Mouse (Mus musculus): Measurements from ENCODE around the gene 1190005I06Rik. TPM values are rescaled to one million over a fixed set of nuclear protein-coding genes. Genes with fewer than 3 reads are reported as not detected.

The 1190005I06Rik gene
- polyA plus RNA-seq, 2 experiments: 0.28 to 0.86 TPM

- H3K27ac ChIP-seq: no peak overlapping the region
Observed at GRCm38 (mm10) chr8:120591587-120592292, 55.7 kb downstream of the 1190005I06Rik start.

GRCm38 (mm10) chr8:120589921-120590320 lies 57.5 kb downstream of the 1190005I06Rik start:
- no peaks in the 10 kb centered on the region; the same call in 1 of the 2 replicates for H3K9me3 ChIP-seq (ENCODE audit: control insufficient read depth, low read length)
- no peak for DNase-seq (ENCODE audit: low read depth in 3 of 3, low spot score in 3 of 3)
- peaks cover 10 to 11% of the 10 kb centered on the region in 2 experiments for H3K4me1 ChIP-seq (replicated peaks; ENCODE audit: control insufficient read depth in 2 of 2, insufficient read depth in 2 of 2, low read length in 1 of 2)
- peak overlapping the region; percentile 51 for H3K9ac ChIP-seq (replicated peaks)
- H3K4me3 ChIP-seq (ENCODE audit: insufficient read depth in 1 of 2, low read depth in 2 of 2, low read length in 2 of 2): peak overlapping the region; percentile 66 to 91
- H3K27me3 ChIP-seq (ENCODE audit: control insufficient read depth, insufficient read depth, low read length): no peaks in the 10 kb centered on the region
- no peak overlapping the region; the same call in none of the 2 replicates for H3K27ac ChIP-seq
- peaks cover 7% of the 10 kb centered on the region for H3K36me3 ChIP-seq (replicated peaks; ENCODE audit: control insufficient read depth, insufficient read depth, low read depth)
- WGBS (ENCODE audit: insufficient replicate concordance): 42% methylated on average over 2 of the region's 2 CpGs
- peak overlapping the region; percentile 99 for H3K4me2 ChIP-seq (ENCODE audit: low read depth)
- no peak for ATAC-seq (ENCODE audit: insufficient read depth)
- TF ChIP-seq CTCF (IDR thresholded peaks at IDR 0.05; ENCODE audit: low read depth): no peak
- no peak for TF ChIP-seq EP300 (IDR thresholded peaks at IDR 0.05; ENCODE audit: low read depth)

More at GRCm38 (mm10) chr8:120591587-120592292, 55.7 kb downstream of the 1190005I06Rik start:
- H3K9ac ChIP-seq (replicated peaks): no peak overlapping the region
- TF ChIP-seq CTCF (IDR thresholded peaks at IDR 0.05; ENCODE audit: low read depth): no peak
- TF ChIP-seq EP300 (IDR thresholded peaks at IDR 0.05; ENCODE audit: low read depth): no peak
- no peaks in the 10 kb centered on the region; the same call in 1 of the 2 replicates for H3K9me3 ChIP-seq (ENCODE audit: control insufficient read depth, low read length)
- H3K36me3 ChIP-seq (replicated peaks; ENCODE audit: control insufficient read depth, insufficient read depth, low read depth): no peaks in the 10 kb centered on the region; the same call in 1 of the 2 replicates
- H3K4me1 ChIP-seq (replicated peaks; ENCODE audit: control insufficient read depth in 2 of 2, insufficient read depth in 2 of 2, low read length in 1 of 2): peaks cover 10 to 11% of the 10 kb centered on the region in 2 experiments
- 57% methylated on average over 10 of the region's 10 CpGs for WGBS (ENCODE audit: insufficient replicate concordance)
- ATAC-seq (ENCODE audit: insufficient read depth) (no peak), DNase-seq (ENCODE audit: low read depth in 3 of 3, low spot score in 3 of 3) (no peak)
- no peak overlapping the region for H3K4me3 ChIP-seq (ENCODE audit: insufficient read depth in 1 of 2, low read depth in 2 of 2, low read length in 2 of 2)
- no peak overlapping the region for H3K4me2 ChIP-seq (ENCODE audit: low read depth)
- H3K27me3 ChIP-seq (ENCODE audit: control insufficient read depth, insufficient read depth, low read length): no peaks in the 10 kb centered on the region

GRCm38 (mm10) chr8:120588908-120589771 lies 58.3 kb downstream of the 1190005I06Rik start, which contains the start of gene Gins2:
TSS of gene Gins2 (minus strand) at chr8:120589304.
- DNase-seq (ENCODE audit: low read depth in 3 of 3, low spot score in 3 of 3) (peak; percentile 98 to 99 (median 98)), ATAC-seq (ENCODE audit: insufficient read depth) (peak; percentile 97)
- peak within 1 kb of the TSS; percentile 89 for H3K9ac ChIP-seq (replicated peaks)
- H3K4me2 ChIP-seq (ENCODE audit: low read depth): peak within 1 kb of the TSS; percentile 99
- H3K9me3 ChIP-seq (ENCODE audit: control insufficient read depth, low read length): no peaks in the 10 kb centered on the region
- WGBS (ENCODE audit: insufficient replicate concordance): under 1% methylated on average over 67 of the region's 67 CpGs
- peaks cover 7% of the 10 kb centered on the region for H3K36me3 ChIP-seq (replicated peaks; ENCODE audit: control insufficient read depth, insufficient read depth, low read depth)
- peak within 1 kb of the TSS; percentile 57 for H3K27ac ChIP-seq
- peak within 1 kb of the TSS; percentile 82 to 91 for H3K4me3 ChIP-seq (ENCODE audit: insufficient read depth in 1 of 2, low read depth in 2 of 2, low read length in 2 of 2)
- peaks cover 10 to 11% of the 10 kb centered on the region in 2 experiments for H3K4me1 ChIP-seq (replicated peaks; ENCODE audit: control insufficient read depth in 2 of 2, insufficient read depth in 2 of 2, low read length in 1 of 2)
- 0 out of 2 replicates have a peak, but pooled peaks have one; percentile 24 for TF ChIP-seq CTCF (IDR thresholded peaks at IDR 0.05; ENCODE audit: low read depth)
- no peak for TF ChIP-seq EP300 (IDR thresholded peaks at IDR 0.05; ENCODE audit: low read depth)
- H3K27me3 ChIP-seq (ENCODE audit: control insufficient read depth, insufficient read depth, low read length): no peaks in the 10 kb centered on the region

DNA sequence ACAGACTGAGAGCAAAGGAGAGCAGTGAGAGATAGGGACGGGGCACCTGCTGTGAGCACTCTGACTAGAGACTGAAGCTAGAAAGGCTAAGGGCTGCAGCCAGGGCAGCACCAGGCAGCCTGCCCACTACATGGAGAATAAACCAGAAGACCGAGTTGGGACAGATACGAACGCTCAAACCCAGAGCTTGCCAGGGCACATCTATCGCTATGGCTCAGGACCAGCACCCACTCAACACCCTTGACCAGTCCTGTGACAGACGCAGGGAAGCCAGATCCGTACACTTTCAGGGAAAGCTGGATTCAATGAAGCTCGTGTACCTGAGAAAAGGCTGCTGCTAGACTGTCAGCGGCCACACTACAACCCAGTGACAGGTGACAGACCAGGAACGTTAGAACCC lies 61.9 kb downstream of the 1190005I06Rik start:
- 84% methylated on average over 10 of the region's 10 CpGs for WGBS (ENCODE audit: insufficient replicate concordance)

More for the DNA sequence above, 61.9 kb downstream of the 1190005I06Rik start:
- no peak overlapping the region for H3K27ac ChIP-seq
- no peak for TF ChIP-seq EP300 (IDR thresholded peaks at IDR 0.05; ENCODE audit: low read depth)
- TF ChIP-seq CTCF (IDR thresholded peaks at IDR 0.05; ENCODE audit: low read depth): no peak
- DNase-seq (ENCODE audit: low read depth in 3 of 3, low spot score in 3 of 3): no peak
- peaks cover 19% of the 10 kb centered on the region for H3K36me3 ChIP-seq (replicated peaks; ENCODE audit: control insufficient read depth, insufficient read depth, low read depth)
- no peaks in the 10 kb centered on the region for H3K27me3 ChIP-seq (ENCODE audit: control insufficient read depth, insufficient read depth, low read length)
- ATAC-seq (ENCODE audit: insufficient read depth): no peak
- no peak overlapping the region for H3K9ac ChIP-seq (replicated peaks)
- H3K4me1 ChIP-seq (replicated peaks; ENCODE audit: control insufficient read depth in 2 of 2, insufficient read depth in 2 of 2, low read length in 1 of 2): peaks cover 10 to 11% of the 10 kb centered on the region in 2 experiments
- no peak overlapping the region for H3K4me3 ChIP-seq (ENCODE audit: insufficient read depth in 1 of 2, low read depth in 2 of 2, low read length in 2 of 2)
- H3K9me3 ChIP-seq (ENCODE audit: control insufficient read depth, low read length): no peaks in the 10 kb centered on the region
- no peak overlapping the region for H3K4me2 ChIP-seq (ENCODE audit: low read depth)

Measured in liver, embryonic 14.5 days (tissue).